Mouse (Mus musculus): ENCODE measurements at regions not wholly inside any gene's neighbourhood (a gene's known extent, or its start where the extent isn't known, plus 50 kb on each side); places are given as distances from the start of the nearest gene placed in this dataset.

GRCm38 (mm10) chr3:140988247-140988646, 223.9 kb downstream of the Pdha2 start:
- Histone ChIP-seq H3K36me3 (replicated peaks) (no peaks in the 10 kb centered on the region), H3K4me3 (ENCODE audit: low read depth, low read length) (no peak overlapping the region), H3K4me1 (ENCODE audit: insufficient read depth, low read depth, low read length) (no peaks in the 10 kb centered on the region; the same call in 1 of the 2 replicates), H3K9me3 (replicated peaks) (no peaks in the 10 kb centered on the region), H3K27me3 (ENCODE audit: insufficient read depth, low read length) (no peaks in the 10 kb centered on the region)
- ATAC-seq (ENCODE audit: extremely low read depth, insufficient number of reproducible peaks, low FRiP score, poor library complexity, severe bottlenecking) (no peak), DNase-seq (ENCODE audit: low spot score) (no peak)
- no peak for TF ChIP-seq CTCF (IDR thresholded peaks at IDR 0.05; ENCODE audit: low read depth, low read length)
- TF ChIP-seq GATA1 (IDR thresholded peaks at IDR 0.05; ENCODE audit: borderline replicate concordance, low read length) = no peak
- TF ChIP-seq TAL1 (conservative IDR thresholded peaks at IDR 0.05; ENCODE audit: low read depth, low read length) = no peak
- TF ChIP-seq GATA2 (IDR thresholded peaks at IDR 0.05; ENCODE audit: borderline replicate concordance, low read depth, low read length) = no peak
- no peak for TF ChIP-seq POLR2AphosphoS5 (IDR thresholded peaks at IDR 0.05; ENCODE audit: insufficient replicate concordance, low read depth, low read length)

- Histone ChIP-seq H3K4me3 (ENCODE audit: low read depth, low read length) (peak overlapping the region; percentile 42; the same call in 1 of the 2 replicates), H3K27me3 (ENCODE audit: insufficient read depth, low read length) (no peaks in the 10 kb centered on the region), H3K9me3 (replicated peaks) (no peaks in the 10 kb centered on the region), H3K36me3 (replicated peaks) (no peaks in the 10 kb centered on the region), H3K4me1 (ENCODE audit: insufficient read depth, low read depth, low read length) (peaks cover 12% of the 10 kb centered on the region)
- TF ChIP-seq TAL1 (conservative IDR thresholded peaks at IDR 0.05; ENCODE audit: low read depth, low read length) (no peak), GATA2 (IDR thresholded peaks at IDR 0.05; ENCODE audit: borderline replicate concordance, low read depth, low read length) (no peak), POLR2AphosphoS5 (IDR thresholded peaks at IDR 0.05; ENCODE audit: insufficient replicate concordance, low read depth, low read length) (no peak), CTCF (IDR thresholded peaks at IDR 0.05; ENCODE audit: low read depth, low read length) (no peak), GATA1 (IDR thresholded peaks at IDR 0.05; ENCODE audit: borderline replicate concordance, low read length) (no peak)
- peak; percentile 58 for ATAC-seq (ENCODE audit: extremely low read depth, insufficient number of reproducible peaks, low FRiP score, poor library complexity, severe bottlenecking)
- no peak for DNase-seq (ENCODE audit: low spot score)
Measured at GRCm38 (mm10) chr3:140973519-140973918, 238.6 kb downstream of the Pdha2 start.

- Histone ChIP-seq H3K4me3 (ENCODE audit: low read depth, low read length) (no peak overlapping the region), H3K27me3 (ENCODE audit: insufficient read depth, low read length) (no peaks in the 10 kb centered on the region), H3K9me3 (replicated peaks) (no peaks in the 10 kb centered on the region), H3K36me3 (replicated peaks) (no peaks in the 10 kb centered on the region), H3K4me1 (ENCODE audit: insufficient read depth, low read depth, low read length) (peaks cover 12% of the 10 kb centered on the region)
- ATAC-seq (ENCODE audit: extremely low read depth, insufficient number of reproducible peaks, low FRiP score, poor library complexity, severe bottlenecking) (no peak), DNase-seq (ENCODE audit: low spot score) (no peak)
- TF ChIP-seq TAL1 (conservative IDR thresholded peaks at IDR 0.05; ENCODE audit: low read depth, low read length) (no peak), GATA2 (IDR thresholded peaks at IDR 0.05; ENCODE audit: borderline replicate concordance, low read depth, low read length) (no peak), POLR2AphosphoS5 (IDR thresholded peaks at IDR 0.05; ENCODE audit: insufficient replicate concordance, low read depth, low read length) (no peak), GATA1 (IDR thresholded peaks at IDR 0.05; ENCODE audit: borderline replicate concordance, low read length) (no peak), CTCF (IDR thresholded peaks at IDR 0.05; ENCODE audit: low read depth, low read length) (no peak)
Measured at GRCm38 (mm10) chr3:140969892-140970880, 242.0 kb downstream of the Pdha2 start.

GRCm38 (mm10) chr3:140968556-140968955, 243.6 kb downstream of the Pdha2 start:
- DNase-seq (ENCODE audit: low spot score) (no peak), ATAC-seq (ENCODE audit: extremely low read depth, insufficient number of reproducible peaks, low FRiP score, poor library complexity, severe bottlenecking) (no peak)
- Histone ChIP-seq H3K9me3 (replicated peaks) (no peaks in the 10 kb centered on the region), H3K4me3 (ENCODE audit: low read depth, low read length) (no peak overlapping the region), H3K27me3 (ENCODE audit: insufficient read depth, low read length) (no peaks in the 10 kb centered on the region), H3K4me1 (ENCODE audit: insufficient read depth, low read depth, low read length) (peaks cover 9% of the 10 kb centered on the region), H3K36me3 (replicated peaks) (no peaks in the 10 kb centered on the region)
- TF ChIP-seq CTCF (IDR thresholded peaks at IDR 0.05; ENCODE audit: low read depth, low read length) (no peak), POLR2AphosphoS5 (IDR thresholded peaks at IDR 0.05; ENCODE audit: insufficient replicate concordance, low read depth, low read length) (no peak), GATA2 (IDR thresholded peaks at IDR 0.05; ENCODE audit: borderline replicate concordance, low read depth, low read length) (no peak), GATA1 (IDR thresholded peaks at IDR 0.05; ENCODE audit: borderline replicate concordance, low read length) (no peak), TAL1 (conservative IDR thresholded peaks at IDR 0.05; ENCODE audit: low read depth, low read length) (no peak)

- no peaks in the 10 kb centered on the region for H3K36me3 ChIP-seq (replicated peaks)
- DNase-seq (ENCODE audit: low spot score) (no peak), ATAC-seq (ENCODE audit: extremely low read depth, insufficient number of reproducible peaks, low FRiP score, poor library complexity, severe bottlenecking) (no peak)
- no peaks in the 10 kb centered on the region for H3K27me3 ChIP-seq (ENCODE audit: insufficient read depth, low read length)
- no peaks in the 10 kb centered on the region for H3K4me1 ChIP-seq (ENCODE audit: insufficient read depth, low read depth, low read length)
- H3K9me3 ChIP-seq (replicated peaks) = no peaks in the 10 kb centered on the region
- no peak overlapping the region for H3K4me3 ChIP-seq (ENCODE audit: low read depth, low read length)
- TF ChIP-seq GATA1 (IDR thresholded peaks at IDR 0.05; ENCODE audit: borderline replicate concordance, low read length) (no peak), CTCF (IDR thresholded peaks at IDR 0.05; ENCODE audit: low read depth, low read length) (no peak), POLR2AphosphoS5 (IDR thresholded peaks at IDR 0.05; ENCODE audit: insufficient replicate concordance, low read depth, low read length) (no peak), TAL1 (conservative IDR thresholded peaks at IDR 0.05; ENCODE audit: low read depth, low read length) (no peak), GATA2 (IDR thresholded peaks at IDR 0.05; ENCODE audit: borderline replicate concordance, low read depth, low read length) (no peak)
Measured at GRCm38 (mm10) chr3:140957666-140958065, 254.5 kb downstream of the Pdha2 start.

DNA sequence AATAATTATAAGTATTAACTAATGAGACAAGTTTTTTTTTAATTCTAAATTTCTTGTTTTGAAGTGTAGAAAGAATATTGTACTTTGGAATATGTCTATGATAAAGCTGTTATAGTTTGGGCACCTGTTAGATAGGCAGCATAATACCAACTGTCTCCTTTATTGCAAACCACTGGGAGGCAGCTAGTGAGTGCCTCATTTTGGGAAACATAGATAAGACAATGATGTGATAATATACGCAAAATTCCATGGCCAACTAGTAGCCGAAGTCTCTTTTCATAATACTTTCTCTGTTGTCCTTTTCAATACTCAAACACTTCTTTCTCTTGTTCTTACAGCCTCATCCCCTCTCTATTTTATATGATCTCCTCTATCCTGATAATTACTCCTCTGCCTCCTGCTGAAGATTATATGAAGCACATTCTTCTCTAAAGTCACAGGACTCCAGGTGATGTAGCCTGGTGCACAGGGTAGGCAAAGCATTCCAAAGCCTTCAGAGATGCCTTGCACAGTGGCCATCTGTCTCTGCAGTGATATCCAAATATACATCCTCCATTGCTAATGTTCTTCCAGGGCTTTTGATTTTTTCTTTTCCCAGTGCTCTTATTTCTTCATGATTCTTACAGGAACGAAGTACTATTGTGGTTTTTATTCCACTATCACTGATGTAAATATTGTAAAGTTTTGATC, 259.9 kb downstream of the Pdha2 start:
- no peaks in the 10 kb centered on the region for H3K27me3 ChIP-seq (ENCODE audit: insufficient read depth, low read length)
- H3K4me1 ChIP-seq (ENCODE audit: insufficient read depth, low read depth, low read length) = peaks cover 29% of the 10 kb centered on the region
- no peak overlapping the region for H3K4me3 ChIP-seq (ENCODE audit: low read depth, low read length)
- DNase-seq (ENCODE audit: low spot score) = no peak
- TF ChIP-seq GATA1 (IDR thresholded peaks at IDR 0.05; ENCODE audit: borderline replicate concordance, low read length) (no peak), CTCF (IDR thresholded peaks at IDR 0.05; ENCODE audit: low read depth, low read length) (no peak), TAL1 (conservative IDR thresholded peaks at IDR 0.05; ENCODE audit: low read depth, low read length) (no peak), GATA2 (IDR thresholded peaks at IDR 0.05; ENCODE audit: borderline replicate concordance, low read depth, low read length) (no peak), POLR2AphosphoS5 (IDR thresholded peaks at IDR 0.05; ENCODE audit: insufficient replicate concordance, low read depth, low read length) (no peak)
- no peak for ATAC-seq (ENCODE audit: extremely low read depth, insufficient number of reproducible peaks, low FRiP score, poor library complexity, severe bottlenecking)
- H3K9me3 ChIP-seq (replicated peaks) = no peaks in the 10 kb centered on the region
- no peaks in the 10 kb centered on the region for H3K36me3 ChIP-seq (replicated peaks)

All from G1E (cell line).